Mouse (Mus musculus): Measurements from ENCODE around the gene E130218I03Rik. TPM values are rescaled to one million over a fixed set of nuclear protein-coding genes. Genes with fewer than 3 reads are reported as not detected.
A peak's percentile ranks its signal among the peaks of the same experiment; 100 is the strongest.

Gene E130218I03Rik
- polyA plus RNA-seq, 1 experiment: 0.43 TPM

DNA sequence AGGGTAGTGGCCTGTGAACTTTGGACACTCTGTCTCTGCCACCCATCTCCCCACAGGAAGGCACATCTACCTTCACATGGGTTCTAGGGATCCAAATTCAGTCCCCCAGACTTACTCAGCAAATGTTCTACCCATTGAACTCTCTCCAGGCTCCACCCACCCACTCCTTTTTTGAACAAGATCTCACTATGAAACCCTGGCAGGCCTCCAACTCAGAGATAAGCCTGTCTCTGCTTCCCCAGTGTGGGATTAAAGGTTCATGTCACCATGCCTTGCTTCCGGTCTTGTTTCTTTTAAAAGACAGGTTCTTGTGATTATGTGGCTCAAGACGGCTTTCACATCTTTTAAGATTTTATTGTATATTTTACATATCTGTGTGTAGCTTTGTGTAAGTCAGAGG is 41.5 kb downstream of the E130218I03Rik start:
- Histone ChIP-seq H3ac (ENCODE audit: control insufficient read depth, insufficient read length) (no peak overlapping the region), H3K79me2 (ENCODE audit: control insufficient read depth, insufficient read depth) (no peaks in the 10 kb centered on the region), H3K4me3 (no peak overlapping the region), H3K27me3 (ENCODE audit: control insufficient read depth, insufficient read depth, insufficient read length) (no peaks in the 10 kb centered on the region), H3K36me3 (ENCODE audit: control insufficient read depth, insufficient read depth) (peaks cover 22% of the 10 kb centered on the region), H3K4me2 (ENCODE audit: low read depth) (no peak overlapping the region)
- no peak for TF ChIP-seq TCF3 (IDR thresholded peaks at IDR 0.05; ENCODE audit: insufficient read length, low read depth)
- no peak for TF ChIP-seq REST (IDR thresholded peaks at IDR 0.05; ENCODE audit: insufficient read depth, insufficient read length)
- no peak for TF ChIP-seq MYOD1 (IDR thresholded peaks at IDR 0.05; ENCODE audit: control insufficient read depth in 1 of 3, insufficient read length in 2 of 3, low read depth in 2 of 3)
- no peak for TF ChIP-seq SRF (IDR thresholded peaks at IDR 0.05; ENCODE audit: control insufficient read depth, insufficient read length, low read depth)
- TF ChIP-seq TCF12 (IDR thresholded peaks at IDR 0.05; ENCODE audit: insufficient read depth, poor library complexity, severe bottlenecking): no peak
- TF ChIP-seq E2F4 (IDR thresholded peaks at IDR 0.05; ENCODE audit: insufficient read depth): no peak
- no peak for TF ChIP-seq CEBPB (IDR thresholded peaks at IDR 0.05; ENCODE audit: insufficient read depth, poor library complexity, severe bottlenecking)
- no peak for TF ChIP-seq USF1 (IDR thresholded peaks at IDR 0.05; ENCODE audit: low read depth)
- TF ChIP-seq POLR2AphosphoS2 (IDR thresholded peaks at IDR 0.05; ENCODE audit: insufficient read length, low read depth): no peak
- no peak for TF ChIP-seq MYOG (IDR thresholded peaks at IDR 0.05; ENCODE audit: control insufficient read depth in 1 of 3, insufficient read depth in 1 of 3, insufficient read length in 2 of 3, low read depth in 2 of 3)
- no peak for TF ChIP-seq MAX (IDR thresholded peaks at IDR 0.05; ENCODE audit: low read depth)
- TF ChIP-seq POLR2A (IDR thresholded peaks at IDR 0.05; ENCODE audit: insufficient read length, low read depth): no peak

DNA sequence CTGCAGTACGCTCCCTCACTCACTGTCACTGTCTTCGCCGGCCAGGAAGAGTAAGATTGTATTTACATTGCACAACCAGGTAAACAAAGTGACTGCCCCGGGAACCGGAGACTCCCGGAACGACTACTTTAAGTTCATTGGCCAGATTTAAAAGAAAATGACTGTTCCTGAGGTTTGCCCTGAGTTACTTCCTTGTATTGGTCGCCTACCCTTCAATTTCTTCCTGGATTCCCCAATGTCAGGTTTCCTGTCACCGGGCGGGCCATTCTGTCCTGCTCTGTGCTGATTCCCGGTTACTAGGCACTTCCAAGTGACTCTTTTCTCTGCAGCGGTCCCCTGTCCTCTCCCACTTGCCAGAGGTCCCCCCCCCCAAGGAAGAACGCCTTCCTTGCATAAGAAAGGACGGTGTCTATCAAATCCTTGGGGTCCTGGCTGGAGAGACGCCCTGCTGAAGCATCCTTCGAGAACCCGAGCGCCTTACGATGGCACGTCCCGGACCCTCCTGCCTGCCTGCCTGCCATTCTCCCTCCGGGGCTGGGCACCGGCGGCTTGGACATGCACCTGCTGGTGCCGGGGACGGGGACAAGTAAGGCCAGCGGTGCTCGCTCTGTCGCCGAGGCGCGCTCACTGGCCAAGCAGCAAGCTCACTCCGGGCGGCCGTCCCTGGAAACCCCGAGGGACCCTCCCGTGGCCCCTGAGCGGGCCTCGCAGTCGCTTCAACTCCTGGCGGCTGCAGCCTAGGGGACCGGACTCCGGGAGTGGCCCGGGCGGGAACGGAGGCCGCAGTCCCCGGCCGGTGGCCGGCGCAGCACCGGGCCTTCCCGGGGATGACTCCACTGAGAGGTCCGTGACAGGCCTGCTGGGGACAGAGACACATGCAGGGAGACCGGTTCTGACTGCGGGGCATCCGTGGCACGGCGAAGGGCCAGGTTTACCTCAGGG is 43.0 kb downstream of the E130218I03Rik start:
- H3K79me2 ChIP-seq (ENCODE audit: control insufficient read depth, insufficient read depth): no peaks in the 10 kb centered on the region
- TF ChIP-seq POLR2A (IDR thresholded peaks at IDR 0.05; ENCODE audit: insufficient read length, low read depth) (no peak), MYOD1 (IDR thresholded peaks at IDR 0.05; ENCODE audit: control insufficient read depth in 1 of 3, insufficient read length in 2 of 3, low read depth in 2 of 3) (peak in 2 of 3 experiments; percentile 4 to 22)
- peaks cover 21% of the 10 kb centered on the region for H3K36me3 ChIP-seq (ENCODE audit: control insufficient read depth, insufficient read depth)
- H3K4me2 ChIP-seq (ENCODE audit: low read depth): peak overlapping the region; percentile 90
- H3K4me3 ChIP-seq: peak overlapping the region; percentile 50
- no peaks in the 10 kb centered on the region for H3K27me3 ChIP-seq (ENCODE audit: control insufficient read depth, insufficient read depth, insufficient read length)
- H3ac ChIP-seq (ENCODE audit: control insufficient read depth, insufficient read length): peak overlapping the region; percentile 77

DNA sequence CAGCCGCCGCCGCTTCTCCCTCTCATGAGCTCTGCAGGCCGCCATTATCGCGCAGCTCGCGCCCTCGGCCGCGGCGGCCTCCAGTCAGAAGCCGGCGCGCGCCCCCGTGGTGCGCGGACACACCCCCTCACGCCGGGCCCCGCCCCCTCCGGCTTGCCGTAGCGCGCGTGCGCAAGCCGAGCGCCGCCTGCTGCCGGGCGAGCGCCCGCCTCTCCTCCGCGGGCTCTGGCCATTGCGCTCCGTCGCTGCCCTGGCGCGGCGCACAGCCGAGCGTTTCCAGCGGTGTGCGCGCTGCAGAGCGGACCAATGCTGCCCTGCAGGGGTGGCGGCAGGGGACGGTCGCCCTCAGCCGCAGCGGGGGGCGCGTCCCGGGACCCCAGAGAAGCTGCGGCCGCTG is 43.7 kb downstream of the E130218I03Rik start:
- no peaks in the 10 kb centered on the region for H3K79me2 ChIP-seq (ENCODE audit: control insufficient read depth, insufficient read depth)
- no peak overlapping the region for H3K4me2 ChIP-seq (ENCODE audit: low read depth)
- peak overlapping the region; percentile 50 for H3K4me3 ChIP-seq
- H3K27me3 ChIP-seq (ENCODE audit: control insufficient read depth, insufficient read depth, insufficient read length): no peaks in the 10 kb centered on the region
- TF ChIP-seq SRF (IDR thresholded peaks at IDR 0.05; ENCODE audit: control insufficient read depth, insufficient read length, low read depth): peak; percentile 66
- TF ChIP-seq POLR2AphosphoS2 (IDR thresholded peaks at IDR 0.05; ENCODE audit: insufficient read length, low read depth): peak; percentile 84
- no peak for TF ChIP-seq E2F4 (IDR thresholded peaks at IDR 0.05; ENCODE audit: insufficient read depth)
- TF ChIP-seq MAX (IDR thresholded peaks at IDR 0.05; ENCODE audit: low read depth): no peak
- no peak for TF ChIP-seq MYOD1 (IDR thresholded peaks at IDR 0.05; ENCODE audit: control insufficient read depth in 1 of 3, insufficient read length in 2 of 3, low read depth in 2 of 3)
- TF ChIP-seq MYOG (IDR thresholded peaks at IDR 0.05; ENCODE audit: control insufficient read depth in 1 of 3, insufficient read depth in 1 of 3, insufficient read length in 2 of 3, low read depth in 2 of 3): peak in 2 of 3 experiments; percentile 49 to 51
- no peak for TF ChIP-seq TCF3 (IDR thresholded peaks at IDR 0.05; ENCODE audit: insufficient read length, low read depth)
- TF ChIP-seq USF1 (IDR thresholded peaks at IDR 0.05; ENCODE audit: low read depth): no peak
- TF ChIP-seq POLR2A (IDR thresholded peaks at IDR 0.05; ENCODE audit: insufficient read length, low read depth): peak; percentile 86
- TF ChIP-seq TCF12 (IDR thresholded peaks at IDR 0.05; ENCODE audit: insufficient read depth, poor library complexity, severe bottlenecking): no peak
- H3ac ChIP-seq (ENCODE audit: control insufficient read depth, insufficient read length): peak overlapping the region; percentile 77
- H3K36me3 ChIP-seq (ENCODE audit: control insufficient read depth, insufficient read depth): peaks cover 14% of the 10 kb centered on the region

DNA sequence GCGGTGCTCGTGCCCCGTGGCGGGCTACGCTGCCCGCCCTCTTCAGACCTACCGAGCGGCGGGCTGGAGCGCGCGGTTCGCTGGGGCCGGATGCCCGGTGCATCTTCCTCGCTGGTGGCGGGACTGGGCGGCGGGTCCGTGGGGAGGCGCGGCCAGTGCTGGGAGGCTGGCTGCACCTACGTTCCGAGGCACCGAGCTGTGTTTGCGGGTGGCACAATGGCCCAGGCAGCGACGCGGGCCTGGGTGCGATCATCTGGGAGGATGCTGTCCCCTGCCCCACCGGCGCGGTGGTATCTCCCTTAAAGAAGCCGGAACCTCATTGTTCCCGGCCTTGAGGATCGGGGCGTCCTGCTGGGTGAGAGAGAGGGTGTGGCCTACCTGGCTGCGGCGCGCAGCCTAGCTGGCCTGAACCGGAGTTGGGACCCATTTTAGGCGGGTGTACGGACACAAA is 44.1 kb downstream of the E130218I03Rik start, which contains the start of gene Pdik1l:
Gene Pdik1l, minus strand, starts transcription at position 321 of the 451 bp plus-strand sequence.
- H3K36me3 ChIP-seq (ENCODE audit: control insufficient read depth, insufficient read depth): peaks cover 12% of the 10 kb centered on the region
- H3K79me2 ChIP-seq (ENCODE audit: control insufficient read depth, insufficient read depth): no peaks in the 10 kb centered on the region
- TF ChIP-seq POLR2A (IDR thresholded peaks at IDR 0.05; ENCODE audit: insufficient read length, low read depth) (peak; percentile 60), MAX (IDR thresholded peaks at IDR 0.05; ENCODE audit: low read depth) (no peak), MYOD1 (IDR thresholded peaks at IDR 0.05; ENCODE audit: control insufficient read depth in 1 of 3, insufficient read length in 2 of 3, low read depth in 2 of 3) (peak in 1 of 3 experiments; percentile 7), CEBPB (IDR thresholded peaks at IDR 0.05; ENCODE audit: insufficient read depth, poor library complexity, severe bottlenecking) (no peak), POLR2AphosphoS2 (IDR thresholded peaks at IDR 0.05; ENCODE audit: insufficient read length, low read depth) (peak; percentile 37)
- H3ac ChIP-seq (ENCODE audit: control insufficient read depth, insufficient read length): peak within 1 kb of the TSS; percentile 77
- peak within 1 kb of the TSS; percentile 90 for H3K4me2 ChIP-seq (ENCODE audit: low read depth)
- H3K27me3 ChIP-seq (ENCODE audit: control insufficient read depth, insufficient read depth, insufficient read length): no peaks in the 10 kb centered on the region
- peak within 1 kb of the TSS; percentile 50 for H3K4me3 ChIP-seq

Measured in myocyte (in vitro differentiated cells).